Mouse (Mus musculus): ENCODE measurements around the gene Krt26.

The Krt26 gene

GRCm38 (mm10) chr11:99284833-99285312, 52.9 kb downstream of the Krt26 start, which contains the start of gene Krt24:
Gene Krt24, minus strand, starts transcription at chr11:99285262.
- in situ Hi-C loops (cut with MboI, MseI), result no loop called here

- in situ Hi-C loops (cut with MboI, MseI), result no loop called here
These were observed 53.8 kb downstream of the Krt26 start for GRCm38 (mm10) chr11:99284011-99284410.

DNA sequence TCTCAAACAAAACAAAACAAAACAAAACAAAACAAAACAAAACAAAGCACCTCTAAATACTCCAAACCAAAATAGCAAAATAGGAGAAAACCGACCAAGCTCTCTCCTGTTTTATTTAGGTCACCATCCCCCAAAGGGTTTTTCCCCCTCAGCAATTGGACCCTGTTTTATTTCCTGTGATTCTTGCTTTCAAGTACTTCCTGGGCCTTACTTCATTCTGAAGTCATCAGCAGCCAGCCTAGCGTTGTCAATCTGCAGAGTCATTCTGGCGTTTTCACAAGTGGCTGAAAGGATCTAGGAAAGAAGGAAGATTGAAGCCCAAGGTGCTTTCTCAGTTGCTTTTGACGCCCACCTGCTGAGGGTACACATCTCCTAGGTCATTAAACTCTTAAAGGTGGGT, 54.4 kb downstream of the Krt26 start:
- in situ Hi-C loops (cut with MboI, MseI), result no loop called here

DNA sequence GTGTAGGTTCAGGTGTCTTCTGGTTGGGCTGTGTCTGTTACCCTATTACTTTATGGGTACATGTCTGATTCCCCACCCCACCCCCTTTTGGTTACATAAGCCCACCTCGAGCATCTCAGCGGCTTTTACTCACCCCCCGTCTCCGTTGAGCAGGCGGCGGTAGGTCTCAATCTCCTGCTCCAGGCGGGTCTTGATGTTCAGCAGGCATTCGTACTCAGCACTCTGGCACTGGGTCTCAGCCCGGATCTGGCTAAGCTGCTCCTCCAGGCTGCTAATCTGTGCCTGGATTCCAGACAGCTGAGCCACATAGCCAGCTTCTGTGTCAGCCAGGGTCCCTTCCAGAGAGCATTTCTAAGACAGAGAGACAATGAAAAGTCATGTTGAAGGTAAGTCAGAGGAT, 56.6 kb downstream of the Krt26 start:
- in situ Hi-C loops (cut with MboI, MseI), result no loop called here

DNA sequence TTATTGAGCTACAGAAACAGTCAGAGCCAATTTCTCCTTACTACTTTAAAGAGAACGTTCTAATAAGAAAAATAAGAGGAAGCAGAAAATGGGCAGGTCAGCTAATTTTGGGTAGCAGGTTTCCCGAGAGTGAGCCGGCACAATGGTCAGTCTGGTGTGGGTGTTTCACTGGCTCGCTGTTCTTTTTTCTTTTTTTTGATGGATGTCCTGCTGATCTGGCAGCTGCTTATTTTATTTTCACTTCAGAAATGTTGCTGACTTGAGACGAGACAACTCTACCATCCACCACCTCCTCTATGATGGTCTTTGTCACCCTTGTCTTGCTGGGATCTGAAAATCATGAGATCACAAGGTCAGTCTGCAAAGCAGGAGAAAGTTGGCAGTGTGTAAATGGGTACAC, 57.8 kb downstream of the Krt26 start:
- in situ Hi-C loops (cut with MboI, MseI), result no loop called here

All from T-helper 2 cell (primary cell).